Mouse (Mus musculus) embryo, embryonic 11 days (tissue): ENCODE data around the gene Strn4.

ENCODE experiments used
- DNase-seq: peaks from one replicate; pipeline ENCODE4 v3.0.0-alpha.2; 2015

Strn4 gene

DNA sequence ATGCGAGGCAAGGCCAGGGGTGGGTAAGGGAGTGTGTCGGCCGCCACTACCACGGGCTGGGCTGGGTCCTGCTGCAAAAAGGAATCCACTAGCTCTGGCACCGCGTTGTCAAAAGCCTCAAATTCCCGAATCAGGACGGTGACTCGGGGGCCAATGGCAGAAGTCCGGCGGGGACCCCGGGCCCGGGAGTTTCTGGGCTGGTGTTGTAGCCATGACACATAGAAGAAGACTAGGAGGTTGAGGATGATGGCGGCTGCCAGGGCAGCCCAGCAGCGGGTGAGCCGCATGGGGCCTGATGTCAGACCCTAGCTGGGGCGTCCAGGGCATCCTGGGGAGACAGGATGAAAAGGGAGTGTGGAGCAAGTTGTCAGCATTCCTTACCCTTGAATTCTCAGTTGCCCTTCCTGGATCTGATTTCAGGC lies 4.0 kb upstream of the Strn4 start:
- DNase-seq: no peak

DNA sequence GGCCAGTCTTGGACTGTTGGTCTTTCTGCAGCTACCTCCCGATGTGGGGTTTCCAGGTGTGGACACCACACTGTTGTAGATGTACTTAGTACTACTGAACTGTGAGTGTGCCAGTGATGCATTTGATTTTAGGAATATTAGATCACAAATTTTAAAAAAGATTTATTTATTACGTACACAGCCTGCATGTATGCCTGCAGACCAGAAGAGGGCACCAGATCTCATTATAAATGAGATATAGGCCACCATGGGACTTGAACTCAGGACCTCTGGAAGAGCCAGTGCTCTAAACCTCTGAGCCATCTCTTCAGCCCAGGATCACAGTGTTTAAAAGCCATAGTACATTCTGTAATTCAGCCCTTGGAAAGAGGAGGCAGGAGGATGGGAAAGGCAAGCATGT lies 3.2 kb upstream of the Strn4 start:
- no peak for DNase-seq

DNA sequence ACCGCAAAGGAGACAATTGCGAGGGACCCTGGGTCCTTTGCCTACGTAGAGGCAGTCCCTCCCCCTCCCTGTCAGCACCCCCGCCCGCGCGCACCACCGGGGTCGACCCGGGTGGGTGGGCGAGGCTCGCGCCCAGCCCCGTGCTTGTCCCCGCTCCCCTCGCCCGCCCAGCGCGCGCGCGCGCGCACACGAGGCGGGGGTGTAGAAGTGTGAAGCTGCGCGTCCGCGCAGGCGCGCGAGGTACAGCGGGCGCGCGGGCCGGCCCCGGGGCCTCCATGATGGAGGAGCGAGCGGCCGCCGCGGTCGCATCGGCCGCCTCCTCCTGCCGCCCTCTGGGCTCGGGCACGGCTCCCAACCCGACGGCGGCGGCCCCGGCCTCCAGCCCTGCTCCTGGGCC lies 387 bp downstream of the Strn4 start:
- DNase-seq: peak; percentile 96

DNA sequence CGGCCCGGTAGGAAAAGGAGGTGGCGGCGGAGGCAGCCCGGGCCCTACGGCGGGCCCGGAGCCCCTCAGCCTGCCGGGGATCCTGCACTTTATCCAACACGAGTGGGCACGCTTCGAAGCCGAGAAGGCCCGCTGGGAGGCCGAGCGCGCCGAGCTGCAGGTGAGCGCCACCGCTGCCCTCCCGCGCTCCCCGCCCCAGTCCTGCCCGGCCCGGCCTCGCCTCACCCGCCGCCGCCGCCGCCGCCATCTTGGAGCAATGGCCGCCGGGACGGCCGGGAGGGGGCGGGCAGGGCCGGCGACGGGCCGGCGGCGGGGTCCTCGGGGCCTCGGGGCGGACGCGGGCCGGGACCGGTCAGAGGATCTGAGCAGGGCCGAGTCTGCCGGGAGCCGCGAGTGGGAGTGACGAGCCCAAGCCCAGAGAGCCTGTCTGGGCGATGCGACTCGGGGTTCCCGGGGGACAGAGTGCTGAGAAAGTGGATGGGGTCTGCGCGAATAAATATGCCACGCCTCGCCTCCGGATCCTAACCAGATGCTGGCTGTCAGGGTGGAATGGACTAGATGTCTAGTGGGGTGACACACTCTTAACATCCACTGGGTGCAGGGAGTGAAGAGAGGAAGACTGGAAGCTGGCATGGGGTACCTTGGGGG lies 910 bp downstream of the Strn4 start, which contains the start of gene Fkrp:
TSS of gene Fkrp (minus strand) at position 258 of the 648 bp plus-strand sequence.
- DNase-seq: peak; percentile 71

DNA sequence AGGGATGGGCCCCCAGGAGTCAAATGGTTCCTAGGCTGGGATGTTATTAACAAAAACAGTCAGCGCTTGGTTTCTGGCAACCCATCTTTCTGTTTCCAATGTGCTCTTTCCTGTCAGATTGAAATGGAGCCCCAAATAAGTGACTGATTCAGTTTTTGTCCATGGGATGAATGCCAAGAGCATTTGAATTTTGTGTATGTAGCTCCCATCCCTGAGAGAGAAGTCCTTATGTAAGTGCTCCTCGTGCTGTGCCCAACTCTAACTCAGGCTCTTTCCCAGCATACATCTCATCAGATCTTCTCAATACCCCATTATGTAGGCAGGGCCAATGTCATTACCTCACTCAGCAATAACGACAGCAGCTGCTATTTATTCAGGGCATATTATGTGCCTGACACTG lies 2.0 kb downstream of the Strn4 start:
- DNase-seq: no peak

DNA sequence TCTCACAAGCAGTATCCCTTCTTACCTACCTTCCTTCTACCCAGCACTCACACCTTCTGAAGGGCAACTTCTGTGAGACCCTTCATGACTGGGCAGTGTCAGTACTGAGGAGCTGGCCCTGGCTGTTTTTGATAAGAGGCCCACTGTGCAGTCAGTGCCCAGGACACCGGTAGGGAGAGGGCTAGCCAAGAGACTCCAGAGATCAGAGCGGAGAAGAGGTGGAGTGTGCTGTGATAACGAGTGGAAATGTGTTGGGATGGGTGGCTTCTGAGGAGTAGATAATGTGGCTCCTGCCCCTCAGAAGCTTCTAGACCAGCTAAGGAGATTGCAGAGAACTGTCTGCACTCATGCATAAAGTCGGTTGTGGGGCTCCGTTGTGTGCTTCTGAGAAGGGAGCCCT lies 4.1 kb downstream of the Strn4 start:
- DNase-seq: no peak

DNA sequence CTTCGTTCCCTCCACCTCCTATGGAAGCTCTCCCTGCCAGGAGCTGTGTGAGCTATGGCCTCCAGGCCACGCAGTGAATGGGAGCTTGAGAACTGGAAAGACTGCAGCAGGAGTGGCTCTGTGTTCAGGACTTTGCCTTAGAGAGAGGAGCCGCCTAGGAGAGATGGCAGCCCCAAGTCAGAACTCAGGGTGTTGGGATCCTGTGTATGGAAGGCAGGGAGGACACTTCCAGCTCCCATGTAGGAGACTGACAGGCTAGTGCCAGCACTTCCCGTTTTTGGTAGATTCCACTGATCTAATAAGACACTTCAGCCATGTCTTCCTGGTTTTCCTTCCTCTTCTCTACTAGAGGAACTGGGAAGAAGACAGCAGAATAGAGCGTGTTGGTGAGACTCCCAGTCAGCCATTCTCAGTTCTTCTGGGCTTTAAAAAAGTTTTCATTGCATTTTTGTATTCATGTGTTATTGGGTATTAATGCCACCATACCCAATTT lies 4.6 kb downstream of the Strn4 start:
- no peak for DNase-seq

DNA sequence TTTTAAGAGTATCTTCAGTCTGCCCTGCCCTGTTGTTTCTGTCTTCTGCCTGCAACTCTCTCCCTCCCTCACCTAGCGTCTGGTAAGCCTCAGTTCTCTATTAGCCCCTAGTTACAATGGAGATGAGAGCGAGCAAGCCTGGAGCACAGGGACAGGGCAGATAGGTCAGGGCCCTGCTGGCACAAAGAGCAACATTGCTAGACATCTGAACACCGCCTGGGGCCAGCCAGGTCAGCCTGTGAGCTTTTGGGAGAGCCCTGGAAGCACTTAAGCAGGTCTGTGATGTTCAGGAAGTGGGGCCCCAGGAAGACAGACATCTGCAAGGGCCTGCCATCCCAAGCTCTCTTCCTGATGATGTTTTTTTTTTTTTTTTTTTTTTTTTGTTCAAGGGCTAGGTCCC lies 5.4 kb downstream of the Strn4 start:
- DNase-seq: peak; percentile 38

DNA sequence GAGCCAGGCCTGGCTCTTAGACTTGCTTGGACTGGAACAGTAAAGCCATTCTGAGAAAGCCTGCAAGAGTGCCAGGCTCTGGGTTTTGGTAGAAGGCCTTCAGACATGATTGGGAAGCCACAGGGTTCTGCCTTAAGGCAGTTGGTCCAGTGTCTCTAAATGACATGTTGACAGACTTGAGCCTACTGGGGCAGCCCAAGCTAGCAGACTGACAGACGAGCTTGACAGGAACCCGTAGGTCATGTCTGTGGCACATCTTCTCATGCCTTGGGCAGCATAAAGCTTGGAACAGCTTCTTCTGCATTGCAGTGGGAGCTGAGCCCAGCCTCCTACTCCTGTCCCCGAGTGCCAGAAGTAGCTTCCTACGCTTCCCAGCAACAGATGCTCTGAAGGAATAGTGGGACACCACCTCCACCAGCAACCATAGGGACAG lies 6.0 kb downstream of the Strn4 start:
- DNase-seq: no peak

DNA sequence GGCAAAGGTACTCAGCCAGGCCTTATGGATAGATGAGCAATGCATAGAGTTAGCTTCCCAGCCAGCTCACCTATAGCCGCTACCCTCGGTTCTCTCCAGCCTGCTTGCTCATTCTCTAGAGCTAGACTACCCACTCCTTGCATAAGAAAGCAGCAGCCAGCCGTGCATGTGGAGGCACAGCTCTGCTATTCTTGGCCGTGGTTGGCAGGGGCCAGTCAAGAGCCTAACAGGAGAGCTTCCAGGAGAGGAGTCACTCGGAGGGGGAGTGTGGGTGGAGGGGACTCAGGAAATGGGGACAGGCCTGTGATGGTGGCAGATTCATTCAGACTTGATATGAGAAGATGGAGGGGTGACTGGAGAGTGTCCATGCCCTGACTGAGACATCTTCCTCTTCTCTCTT lies 8.0 kb downstream of the Strn4 start:
- DNase-seq: no peak

DNA sequence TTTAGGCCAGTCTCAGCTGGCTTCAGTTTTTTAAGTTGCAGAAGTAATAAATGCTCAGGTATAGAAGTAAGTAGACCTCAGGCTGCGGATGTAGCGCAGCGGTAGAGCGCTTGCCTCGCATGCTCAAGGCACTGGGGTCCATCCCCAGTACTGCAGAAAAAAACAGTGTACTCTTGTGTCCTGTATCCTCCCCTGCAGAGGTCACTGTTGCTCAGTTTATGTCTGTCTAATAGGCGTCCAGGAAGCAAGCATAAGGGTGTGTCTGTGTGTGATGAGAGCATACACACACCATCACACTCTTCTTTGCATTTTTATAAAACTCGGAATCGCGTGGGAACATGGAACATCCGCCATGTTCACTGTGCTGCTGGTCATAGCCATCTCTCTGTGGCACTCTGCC lies 10.1 kb downstream of the Strn4 start:
- peak; percentile 30 for DNase-seq

DNA sequence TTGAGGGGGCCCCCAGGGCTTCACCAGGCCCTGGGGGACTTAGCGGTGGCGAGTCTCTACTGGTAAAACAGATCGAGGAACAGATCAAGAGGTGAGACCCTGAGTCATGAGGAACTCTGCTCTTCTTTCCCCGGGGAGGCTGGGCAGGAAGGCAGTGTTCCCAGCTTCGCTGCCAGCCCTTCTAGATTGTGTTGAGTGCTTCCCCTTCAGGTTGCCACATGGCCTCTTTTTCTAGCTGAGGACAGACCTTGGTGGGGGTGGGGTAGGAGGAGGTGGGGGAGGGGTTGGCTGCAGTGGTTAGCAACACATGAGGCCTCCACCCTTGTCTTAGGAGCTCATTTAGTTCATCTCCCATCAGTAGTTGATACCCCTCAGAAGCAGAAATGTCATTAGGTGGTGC lies 10.9 kb downstream of the Strn4 start:
- no peak for DNase-seq

DNA sequence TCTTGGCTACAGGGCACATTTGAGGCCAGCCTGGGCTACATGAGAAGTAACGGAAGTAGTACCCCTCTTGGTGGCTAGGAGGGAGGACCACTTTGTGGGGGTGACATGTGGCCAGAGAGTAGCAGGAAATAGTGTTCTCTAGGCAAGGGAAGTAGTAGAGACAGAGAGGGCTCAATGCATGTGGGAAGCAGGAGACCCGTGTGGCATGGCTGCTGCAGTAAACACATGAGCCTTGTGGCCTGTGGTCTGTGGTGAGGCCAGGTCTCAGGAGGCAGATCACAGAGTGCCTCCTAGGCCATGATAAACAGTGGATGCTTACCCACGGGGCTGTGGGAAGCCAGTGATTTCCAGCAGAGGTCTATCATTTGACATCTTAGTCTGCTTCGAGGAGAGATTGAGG lies 11.6 kb downstream of the Strn4 start:
- no peak for DNase-seq

DNA sequence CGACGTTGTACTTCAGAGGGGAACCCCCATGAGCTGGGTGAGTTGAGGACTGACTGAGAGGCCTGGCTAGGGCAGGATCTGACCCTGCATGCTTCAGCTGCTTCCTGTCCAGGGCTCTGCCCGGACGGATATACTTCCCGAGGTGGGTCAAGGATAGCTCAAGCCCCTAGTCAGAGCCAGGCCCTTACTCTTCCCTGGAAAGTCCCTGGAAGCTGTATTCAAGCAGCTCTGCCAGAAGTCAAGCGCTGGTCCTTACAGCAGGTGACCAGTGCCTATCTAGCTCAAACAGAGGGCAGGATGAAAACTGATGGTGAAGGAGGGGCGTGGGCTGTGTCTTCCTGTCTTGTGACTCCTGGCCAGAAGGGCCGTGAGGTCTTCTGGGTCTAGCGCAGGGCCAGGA lies 14.8 kb downstream of the Strn4 start:
- DNase-seq: no peak

DNA sequence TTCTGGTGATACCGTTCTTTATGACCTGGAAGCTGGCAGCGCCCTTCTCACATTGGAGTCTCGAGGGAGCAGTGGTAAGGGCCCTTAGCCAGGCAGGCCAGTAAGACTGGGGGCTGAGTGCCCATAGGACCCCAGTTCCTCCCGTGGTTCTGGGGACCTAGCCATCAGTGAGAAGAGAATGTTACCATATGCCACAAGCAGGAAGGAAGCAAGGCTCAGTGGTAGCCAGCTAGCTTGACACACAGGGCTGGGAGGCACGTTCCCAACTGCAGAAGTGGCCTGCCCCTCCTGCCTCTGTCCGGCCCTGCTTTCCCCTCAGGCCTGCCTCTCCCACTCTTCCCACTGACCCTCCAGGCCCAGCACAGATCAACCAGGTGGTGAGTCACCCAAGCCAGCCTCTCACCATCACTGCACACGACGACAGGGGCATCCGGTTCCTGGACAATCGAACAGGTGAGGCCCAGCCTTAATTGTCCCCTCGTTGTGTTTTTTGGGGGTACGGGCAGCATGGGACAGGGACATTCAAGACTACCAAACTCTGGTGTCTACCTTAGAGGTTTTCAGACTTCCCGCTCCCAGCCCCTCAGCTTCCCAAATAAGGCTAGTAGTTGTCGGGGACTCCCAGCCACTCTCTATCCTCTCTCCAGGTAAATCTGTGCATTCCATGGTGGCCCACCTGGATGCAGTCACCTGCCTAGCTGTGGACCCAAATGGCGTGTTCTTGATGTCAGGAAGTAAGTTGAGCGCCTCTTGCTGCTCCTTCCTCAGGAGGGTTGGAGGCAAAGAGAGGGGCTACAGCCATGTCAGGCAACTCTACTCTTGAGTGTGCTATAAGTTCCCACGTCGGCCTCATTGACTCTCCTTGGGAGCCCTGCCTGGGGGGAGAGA lies 22.5 kb downstream of the Strn4 start:
- DNase-seq: no peak

DNA sequence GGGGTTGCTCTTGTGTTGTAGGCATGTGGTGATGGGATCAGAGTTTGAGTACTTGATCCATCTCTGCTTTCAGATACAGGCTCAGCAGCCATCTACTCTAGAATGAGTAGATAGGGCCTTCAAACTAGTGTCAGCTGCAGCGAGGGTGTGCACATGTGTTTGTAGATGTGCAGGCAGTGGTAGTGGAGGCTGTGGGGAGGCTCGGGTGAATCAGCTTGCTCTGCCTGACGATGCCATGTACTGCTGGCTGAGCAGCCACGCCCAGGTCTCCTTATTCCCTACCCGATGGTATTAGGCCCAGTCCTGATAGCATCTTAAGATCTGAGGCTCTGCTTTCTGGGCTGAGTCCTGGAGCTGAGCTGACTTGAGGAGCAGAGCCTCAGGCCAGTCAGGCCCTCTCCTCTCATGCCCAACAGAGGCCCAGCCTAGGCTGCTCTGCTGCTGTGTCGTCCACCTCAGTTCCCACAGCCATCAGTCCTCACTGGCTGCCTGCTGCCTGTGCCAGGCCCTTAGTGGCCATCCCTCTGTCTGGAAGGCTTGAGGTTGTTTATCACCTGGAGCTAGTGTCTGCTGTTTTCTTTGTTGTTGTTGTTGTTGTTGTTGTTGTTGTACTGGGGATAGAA lies 23.2 kb downstream of the Strn4 start:
- no peak for DNase-seq

DNA sequence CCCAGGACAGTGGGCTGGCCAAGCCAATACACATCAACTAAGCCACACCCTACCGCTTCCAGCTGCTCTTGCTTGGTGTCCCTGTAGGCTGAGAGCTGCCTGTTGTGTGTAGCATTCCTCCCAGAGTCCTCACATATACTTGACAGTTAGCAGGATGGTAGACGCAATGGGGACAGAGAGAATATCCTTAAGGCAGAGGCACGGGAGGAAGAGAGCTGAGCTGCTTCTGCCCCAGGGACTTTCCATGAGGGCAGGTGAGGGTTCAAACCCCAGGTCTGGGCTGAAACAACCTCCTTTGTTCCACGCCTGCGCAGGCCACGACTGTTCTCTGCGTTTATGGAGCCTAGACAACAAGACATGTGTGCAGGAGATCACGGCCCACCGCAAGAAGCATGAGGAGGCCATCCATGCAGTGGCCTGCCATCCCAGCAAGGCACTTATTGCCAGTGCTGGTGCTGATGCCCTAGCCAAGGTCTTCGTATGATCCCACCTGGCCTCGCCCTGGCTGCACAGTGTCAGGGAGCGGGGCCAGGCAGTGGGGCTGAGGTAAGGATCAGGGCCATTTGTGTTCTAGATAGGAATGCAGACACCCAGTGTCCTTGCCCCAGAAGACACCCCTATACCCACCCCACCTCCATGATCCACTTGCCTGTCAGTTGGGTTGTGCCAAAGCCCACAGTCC lies 23.9 kb downstream of the Strn4 start:
- DNase-seq: no peak

DNA sequence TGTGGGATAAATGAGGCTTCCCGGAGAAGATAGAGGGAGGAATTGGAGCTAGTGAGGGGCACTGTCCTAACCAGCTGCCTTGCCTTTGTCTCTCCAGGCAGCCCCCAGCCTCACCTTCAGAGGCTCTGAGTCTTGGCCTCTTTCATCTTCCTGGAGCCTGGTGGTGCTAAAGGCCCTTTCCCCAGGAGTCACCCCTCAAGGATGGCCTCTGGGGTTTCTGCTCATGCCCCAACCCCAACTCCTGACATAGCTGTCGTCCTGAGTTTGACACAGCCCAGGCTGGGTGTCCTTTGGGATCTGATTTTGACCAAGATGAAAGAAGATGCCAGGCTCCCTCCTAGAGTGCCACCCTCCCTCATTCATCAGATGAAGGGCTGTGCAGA lies 24.4 kb downstream of the Strn4 start:
- no peak for DNase-seq

DNA sequence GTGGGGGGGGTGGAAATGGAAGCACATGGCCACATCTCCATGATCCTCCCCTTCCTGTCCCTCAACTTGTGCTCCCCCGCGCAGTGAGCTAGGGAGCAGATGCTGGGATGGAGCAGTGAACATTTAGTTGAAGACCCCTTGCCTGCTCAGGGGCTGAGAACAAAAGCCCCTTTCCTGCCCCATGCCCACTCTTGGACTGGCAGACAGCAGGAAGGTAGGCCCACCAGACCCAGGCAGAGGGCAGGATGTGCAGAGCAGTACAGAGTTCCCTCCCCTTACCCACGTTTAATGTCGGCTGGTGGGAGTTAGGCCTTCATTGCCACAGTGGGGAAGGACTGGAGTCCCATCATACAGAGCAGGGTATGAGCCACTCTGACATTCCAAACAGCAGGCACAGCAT lies 25.4 kb downstream of the Strn4 start:
- DNase-seq: no peak

DNA sequence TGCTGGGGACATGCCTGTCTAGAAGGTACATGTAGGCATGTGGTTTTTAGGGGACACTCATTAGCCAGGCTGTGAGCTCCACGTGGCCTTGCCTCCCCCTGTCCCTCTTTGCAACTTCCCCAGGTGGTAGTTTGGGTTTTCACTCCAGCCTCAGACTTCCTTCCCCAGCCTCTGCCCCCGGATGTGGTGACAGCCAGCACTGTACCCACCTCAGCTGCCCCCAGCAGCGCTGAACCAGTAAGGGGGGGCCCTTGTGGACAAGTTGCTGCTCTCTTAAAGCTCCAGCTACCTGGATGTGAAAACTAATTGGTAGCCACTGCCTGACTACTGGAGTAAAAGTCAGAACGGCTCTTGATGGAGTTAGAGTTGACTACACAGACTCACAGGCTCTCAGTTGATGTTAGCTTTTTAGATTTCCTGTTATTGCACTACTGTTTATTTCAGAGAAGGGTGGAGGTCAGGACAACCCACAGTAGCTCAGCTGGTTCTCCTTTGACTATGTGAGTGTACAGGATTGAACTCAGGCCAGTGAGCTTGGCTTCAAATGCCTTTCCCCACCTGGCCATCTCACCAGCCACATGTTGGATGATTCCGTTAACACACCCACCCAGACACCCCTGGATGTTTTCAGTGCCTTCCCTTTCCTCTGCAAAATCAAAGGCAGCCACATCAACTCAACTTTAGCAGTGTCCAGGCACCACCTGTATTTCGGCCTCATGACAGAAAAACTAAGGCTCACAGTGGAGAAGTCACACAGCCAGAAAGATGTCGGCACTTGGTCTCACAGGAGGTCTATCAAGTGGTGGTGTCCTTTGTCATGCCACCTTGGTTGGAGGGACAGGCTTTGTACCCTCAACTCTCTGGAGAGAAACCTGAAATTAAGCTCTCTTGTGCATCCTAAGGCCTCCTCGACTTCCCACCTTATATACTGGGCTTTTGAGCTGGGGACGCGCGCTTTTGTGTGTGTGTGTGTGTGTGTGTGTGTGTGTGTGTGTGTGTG lies 26.2 kb downstream of the Strn4 start:
- no peak for DNase-seq

DNA sequence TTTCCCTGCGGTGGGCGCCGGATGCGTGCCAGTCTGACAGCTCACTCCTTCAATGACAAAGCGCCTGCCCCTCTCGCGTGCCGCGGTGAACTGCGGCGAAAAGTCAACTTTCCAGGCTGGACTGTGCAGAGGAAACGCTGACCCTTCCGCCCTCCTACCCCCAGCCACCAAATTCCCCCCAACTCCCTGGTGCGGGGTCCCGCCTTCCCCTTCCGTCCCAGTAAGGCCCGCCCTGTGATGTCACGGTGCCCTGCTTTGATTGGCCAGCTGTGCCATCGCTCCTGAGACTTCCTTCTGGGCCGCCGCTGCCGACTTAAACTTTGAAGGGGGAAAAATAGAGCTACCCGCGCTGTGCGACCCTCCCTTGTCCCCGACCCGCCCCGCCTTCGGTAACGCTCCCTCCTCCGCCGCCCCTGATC lies 27.0 kb downstream of the Strn4 start, which contains the start of gene Prkd2:
TSS of gene Prkd2 (plus strand) at position 258 of the 419 bp plus-strand sequence.
- DNase-seq: peak; percentile 94
